Mouse (Mus musculus) kidney, adult 2 months (tissue): ENCODE measurements at regions not wholly inside any gene's neighbourhood (a gene's known extent, or its start where the extent isn't known, plus 50 kb on each side); places are given as distances from the start of the nearest gene placed in this dataset.

Source experiments
- DNase-seq: peaks from one replicate; pipeline ENCODE4 v3.0.0; 2021
- H3K27ac ChIP-seq: fragments of 200-500 bp; 2 replicates; pipeline ENCODE4 v1.5.1; 2012; ENCODE audit warnings: low read depth, low read length, control low read depth, inconsistent platforms; ENCODE audit not compliant: insufficient read depth
- H3K27me3 ChIP-seq: fragments of 200-500 bp; replicated peaks from 2 replicates; pipeline ENCODE4 v1.6.1; 2012; ENCODE audit warnings: mild to moderate bottlenecking, moderate library complexity, low read length, inconsistent platforms; ENCODE audit not compliant: control insufficient read depth, insufficient read depth
- H3K36me3 ChIP-seq: fragments of 200-500 bp; 2 replicates; pipeline ENCODE4 v1.6.1; 2012; ENCODE audit warnings: mild to moderate bottlenecking, moderate library complexity, low read length, inconsistent platforms; ENCODE audit not compliant: control insufficient read depth, insufficient read depth
- H3K4me1 ChIP-seq: fragments of 200-500 bp; 2 replicates; pipeline ENCODE4 v1.6.1; 2011; ENCODE audit warnings: low read length; ENCODE audit not compliant: control insufficient read depth, insufficient read depth
- H3K4me3 ChIP-seq: fragments of 200-500 bp; 2 replicates; pipeline ENCODE4 v1.5.1; 2011; ENCODE audit warnings: mild to moderate bottlenecking, low read depth, low read length, control low read depth; ENCODE audit not compliant: insufficient read depth
- CTCF ChIP-seq: fragments of 200-500 bp; conservative IDR thresholded peaks from 2 replicates; pipeline ENCODE4 v1.5.1; 2011; ENCODE audit warnings: low read depth, mild to moderate bottlenecking, control low read depth, low read length, moderate library complexity, mixed read lengths; ENCODE audit not compliant: insufficient read depth, insufficient read length
- POLR2A ChIP-seq: fragments of 200-500 bp; IDR thresholded peaks from one replicate; pipeline ENCODE4 v1.6.1; 2011; ENCODE audit warnings: low read depth, low read length, control low read depth
- WGBS: fragments of 180-500 bp; shearing (Covaris S2); methylation state at CpG from one replicate; pipeline ENCODE4 v1.1.7; 2018; 5-methylcytosine and 5-hydroxymethylcytosine counted together

GRCm38 (mm10) chr8:30906044-30906695, 2522.3 kb upstream of the 5930422O12Rik start:
- no peak overlapping the region for H3K4me3 ChIP-seq
- DNase-seq: no peak
- no peaks in the 10 kb centered on the region for H3K36me3 ChIP-seq
- H3K27ac ChIP-seq: no peak overlapping the region
- H3K27me3 ChIP-seq: no peaks in the 10 kb centered on the region
- no peaks in the 10 kb centered on the region for H3K4me1 ChIP-seq
- 86% methylated on average over 11 of the region's 11 CpGs for WGBS
- TF ChIP-seq POLR2A (no peak), CTCF (no peak)

DNA sequence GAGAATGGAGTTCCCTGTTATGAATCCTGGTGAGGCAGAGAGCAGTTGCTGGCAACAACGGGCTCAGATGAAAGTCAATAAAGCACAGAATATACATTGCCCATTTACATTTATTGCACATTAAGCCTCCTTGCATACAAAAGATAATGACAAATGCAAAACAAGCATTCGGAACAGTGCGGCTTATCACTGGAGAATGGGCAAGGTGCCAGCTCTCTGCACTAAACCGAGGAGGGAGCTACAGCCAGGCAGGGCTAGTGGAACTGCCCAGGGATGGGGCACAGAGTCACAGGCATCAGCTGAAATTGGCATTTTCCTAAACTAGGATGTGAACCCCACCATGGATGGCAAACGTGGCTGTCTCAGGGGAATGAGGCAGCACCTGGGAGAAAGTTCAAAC, 2514.8 kb upstream of the 5930422O12Rik start:
- Histone ChIP-seq H3K4me1 (no peaks in the 10 kb centered on the region), H3K27me3 (no peaks in the 10 kb centered on the region), H3K4me3 (no peak overlapping the region), H3K36me3 (no peaks in the 10 kb centered on the region), H3K27ac (no peak overlapping the region)
- WGBS: 67% methylated on average over 5 of the region's 5 CpGs
- TF ChIP-seq POLR2A: no peak
- no peak for TF ChIP-seq CTCF
- DNase-seq: no peak

GRCm38 (mm10) chr8:30915127-30915526, 2513.4 kb upstream of the 5930422O12Rik start:
- no peaks in the 10 kb centered on the region for H3K36me3 ChIP-seq
- H3K27me3 ChIP-seq: no peaks in the 10 kb centered on the region
- 58% methylated on average over 7 of the region's 7 CpGs for WGBS
- TF ChIP-seq POLR2A (no peak), CTCF (no peak)
- no peak overlapping the region for H3K27ac ChIP-seq
- H3K4me1 ChIP-seq: no peaks in the 10 kb centered on the region
- no peak for DNase-seq
- no peak overlapping the region for H3K4me3 ChIP-seq

DNA sequence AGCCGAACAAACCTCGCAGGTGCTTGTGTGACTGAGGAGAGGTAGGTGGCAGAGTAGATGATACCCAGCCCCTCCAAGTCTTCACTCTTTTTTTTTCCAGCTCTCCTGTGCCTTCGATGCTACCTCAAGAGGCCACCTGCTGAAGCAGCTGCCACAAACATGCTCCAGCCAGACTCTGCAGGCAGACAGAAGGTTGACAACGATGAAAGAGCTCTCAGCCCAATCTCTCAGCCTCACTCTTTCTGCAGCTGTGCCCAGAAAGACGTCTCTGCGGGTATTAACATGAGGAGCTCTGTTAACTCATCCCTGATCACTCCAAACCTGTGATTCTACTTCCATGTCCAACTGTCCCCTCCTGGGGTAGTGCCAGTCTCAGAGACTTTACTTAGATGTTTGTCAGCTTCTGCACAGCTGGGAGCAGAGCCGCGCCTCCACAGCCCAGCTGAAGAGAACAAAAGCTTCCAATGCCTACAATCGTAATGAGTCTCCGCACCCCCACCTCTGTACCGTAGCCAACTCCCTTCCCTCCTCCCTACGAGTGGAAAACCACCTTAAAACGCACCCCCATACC, 2512.8 kb upstream of the 5930422O12Rik start:
- H3K27ac ChIP-seq: no peak overlapping the region
- 11% methylated on average over 13 of the region's 13 CpGs for WGBS
- peak overlapping the region; percentile 20; the same call in 1 of the 2 replicates for H3K4me3 ChIP-seq
- no peak for DNase-seq
- no peaks in the 10 kb centered on the region for H3K36me3 ChIP-seq
- TF ChIP-seq POLR2A (no peak), CTCF (no peak)
- H3K4me1 ChIP-seq: no peaks in the 10 kb centered on the region
- H3K27me3 ChIP-seq: no peaks in the 10 kb centered on the region

- 8% methylated on average over 12 of the region's 12 CpGs for WGBS
- Histone ChIP-seq H3K4me1 (no peaks in the 10 kb centered on the region), H3K36me3 (no peaks in the 10 kb centered on the region), H3K27ac (no peak overlapping the region), H3K27me3 (no peaks in the 10 kb centered on the region), H3K4me3 (peak overlapping the region; percentile 20; the same call in 1 of the 2 replicates)
- TF ChIP-seq CTCF: no peak
- no peak for TF ChIP-seq POLR2A
- DNase-seq: no peak
Measured at GRCm38 (mm10) chr8:30916184-30916751, 2512.2 kb upstream of the 5930422O12Rik start.

DNA sequence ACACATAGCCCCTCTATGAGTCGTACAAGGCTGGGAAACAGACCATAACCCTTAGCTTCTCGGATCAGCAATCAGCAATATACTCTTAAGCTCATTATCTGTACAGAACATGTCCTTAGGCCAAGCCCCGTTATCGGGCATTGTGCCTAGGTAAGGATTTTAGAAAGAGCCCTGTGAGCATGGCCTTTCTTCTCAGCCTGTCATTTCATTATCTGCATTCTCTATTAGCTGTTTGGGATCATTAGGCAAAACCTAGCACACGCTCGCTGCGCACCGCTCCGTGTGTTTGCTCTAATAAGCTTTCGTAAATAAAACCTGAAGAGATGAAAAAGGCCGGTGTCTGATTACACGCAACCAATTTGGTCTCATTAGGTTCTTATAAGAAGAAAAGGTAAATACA, 2507.1 kb upstream of the 5930422O12Rik start:
- no peaks in the 10 kb centered on the region; the same call in 1 of the 2 replicates for H3K27me3 ChIP-seq
- H3K27ac ChIP-seq: no peak overlapping the region
- no peaks in the 10 kb centered on the region for H3K36me3 ChIP-seq
- no peak overlapping the region for H3K4me3 ChIP-seq
- WGBS: 56% methylated on average over 12 of the region's 12 CpGs
- no peaks in the 10 kb centered on the region for H3K4me1 ChIP-seq
- DNase-seq: no peak
- TF ChIP-seq CTCF (no peak), POLR2A (no peak)
